Comparison of ENCODE assay signal across 8 mouse cellular contexts in the genomic region with DNA sequence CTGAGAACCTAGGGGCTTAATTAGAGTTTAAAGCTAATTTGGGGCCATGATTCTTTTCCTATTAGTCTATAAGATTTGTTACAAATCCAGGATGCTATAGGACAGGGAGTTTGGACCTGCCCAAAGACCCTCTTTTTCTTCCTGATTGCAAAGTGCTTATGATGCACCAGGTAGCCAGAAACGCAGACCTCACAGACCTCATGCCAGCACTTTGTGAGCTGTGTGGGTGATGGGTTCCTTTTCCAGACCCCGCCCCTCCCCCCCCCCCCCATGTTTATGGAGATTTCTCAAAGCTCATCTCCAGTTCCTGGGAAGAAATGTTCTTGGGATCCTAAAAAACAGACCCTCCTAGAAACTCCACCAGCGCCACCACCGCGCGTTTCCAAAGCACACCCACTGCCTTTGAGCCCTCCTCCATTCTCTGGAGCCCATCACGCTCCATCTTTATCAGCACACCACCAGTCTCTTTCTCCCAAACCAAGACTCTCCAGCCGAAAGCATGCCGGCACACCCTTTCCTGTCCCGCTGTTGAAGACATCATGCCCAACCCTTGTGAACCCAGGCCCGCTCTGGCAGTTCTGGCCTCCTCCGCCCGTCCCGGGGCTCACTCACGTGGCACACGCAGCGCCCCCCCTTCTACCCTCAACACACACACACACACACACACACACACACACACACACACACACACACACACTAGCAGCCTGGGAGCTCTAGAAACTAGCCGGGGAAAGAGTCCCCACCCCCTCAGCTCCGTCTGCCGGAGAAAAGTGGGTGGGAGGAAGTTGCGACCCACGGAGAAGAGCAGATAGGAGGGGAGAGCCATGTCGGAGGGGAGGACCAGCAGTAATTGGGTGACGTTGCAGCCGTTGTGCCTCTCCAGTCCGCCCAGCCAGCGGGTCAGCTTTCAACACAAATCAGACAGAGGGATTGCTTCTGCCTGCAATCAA. TPM values are rescaled to one million over a fixed set of nuclear protein-coding genes. Genes with fewer than 3 reads are reported as not detected.
DNase-seq lines count a peak whose midpoint lies in the region; ATAC-seq and TF ChIP-seq lines count a peak whose summit lies in the region.

No protein-coding gene starts in this region.

- no peaks in the 10 kb centered on the region; the same call in 1 of the 2 replicates for H3K27me3 ChIP-seq in hindbrain, embryonic 16.5 days (replicated peaks; ENCODE audit: control insufficient read depth, insufficient read depth, low read length)

- peak; percentile 95 for ATAC-seq in hindbrain, embryonic 16.5 days

- H3K4me2 ChIP-seq in hindbrain, embryonic 16.5 days (ENCODE audit: low read length) = peak overlapping the region; percentile 58

- peak overlapping the region; percentile 42 for H3K4me3 ChIP-seq in hindbrain, embryonic 16.5 days (ENCODE audit: low read length)
- peak overlapping the region; percentile 53 for H3K4me3 ChIP-seq in left cerebral cortex, adult 2 months

- no peaks in the 10 kb centered on the region for H3K4me1 ChIP-seq in hindbrain, embryonic 16.5 days (ENCODE audit: control insufficient read depth, insufficient read depth, low read depth, low read length)

- WGBS in hindbrain, embryonic 16.5 days = under 1% methylated on average over 26 of the region's 27 CpGs

- DNase-seq in adrenal gland, adult 8-10 months = peak; percentile 60
- peak; percentile 91 for DNase-seq in embryo, embryonic 10 days (ENCODE audit: low spot score)
- DNase-seq in gastrocnemius, adult 8-10 months (ENCODE audit: low spot score in 2 of 2) = peak; percentile 28 to 42
- DNase-seq in left cerebral cortex, adult 2 months (ENCODE audit: extremely low spot score in 1 of 2, low spot score in 2 of 2) = peak; percentile 72 to 79
- peak; percentile 71 to 82 for DNase-seq in lung, postnatal 4 days
- DNase-seq in right cerebral cortex, adult 18-20 months = peak; percentile 85
- DNase-seq in yolk sac, embryonic 10.5 days (ENCODE audit: low spot score) = peak; percentile 71

- no peaks in the 10 kb centered on the region for H3K36me3 ChIP-seq in hindbrain, embryonic 16.5 days (ENCODE audit: control insufficient read depth, insufficient read depth, low read length)

- H3K27ac ChIP-seq in hindbrain, embryonic 16.5 days (ENCODE audit: low read depth, low read length) = peak overlapping the region; percentile 64
- peak overlapping the region; percentile 98 for H3K27ac ChIP-seq in left cerebral cortex, adult 2 months

- peak overlapping the region; percentile 66 for H3K9ac ChIP-seq in hindbrain, embryonic 16.5 days (ENCODE audit: low read depth, low read length)

- intact Hi-C loops in left cerebral cortex, adult 2 months (cut with DNase I) = no loop called here

- TF ChIP-seq CTCF in left cerebral cortex, adult 2 months (IDR thresholded peaks at IDR 0.05) = no peak

- H3K9me3 ChIP-seq in hindbrain, embryonic 16.5 days (ENCODE audit: control insufficient read depth, low read length) = no peaks in the 10 kb centered on the region

RNA-seq across cellular contexts. Expression of gene Mef2c, which starts 14.1 kb away (rescaled TPM):
- 10 to 100 TPM; 40.6 to 83.3 (median 62.7) TPM for total RNA-seq in adrenal gland, adult 8-10 months (2022)
- 100 to 1,000 TPM; 425 to 467 (median 426) TPM for total RNA-seq in gastrocnemius, adult 8-10 months (2022)
- 38.9 and 48.4 TPM in 2 replicates for polyA plus RNA-seq in hindbrain, embryonic 16.5 days (2015; fragmentation: Nextera tagmentation; extraction: Ambion mirVana)
- 100 to 1,000 TPM; 545 to 647 TPM for total RNA-seq in left cerebral cortex, adult 2 months (2021)

Comparison
In these comparisons a context has a peak if more than half of its experiments do, and no peak if none do; other contexts are left out.
1. Peak in every context shown above with its lines: DNase-seq, ATAC-seq, H3K4me3 ChIP-seq and H3K27ac ChIP-seq.
2. DNase-seq: peak in every context shown above with its lines; median percentile 91 in embryo, embryonic 10 days; 85 in right cerebral cortex, adult 18-20 months; 76 in lung, postnatal 4 days; 76 in left cerebral cortex, adult 2 months; 71 in yolk sac, embryonic 10.5 days; 60 in adrenal gland, adult 8-10 months; 35 in gastrocnemius, adult 8-10 months.
3. RNA of gene Mef2c, which starts 14.1 kb away (total RNA-seq): 545 to 647 TPM in left cerebral cortex, adult 2 months and 425 to 467 TPM in gastrocnemius, adult 8-10 months; 40.6 to 83.3 TPM in adrenal gland, adult 8-10 months; every median in the first group is over 4 times any median in the second.